Mouse (Mus musculus) embryo, embryonic 11 days (tissue): ENCODE results near the gene Napepld.
"Not testable (repeated sequence)": the region's sequence is repeated elsewhere in the genome, so short reads cannot be mapped to it uniquely, and the experiment has no call there.

Experiments used
- DNase-seq: peaks from one replicate; pipeline ENCODE4 v3.0.0-alpha.2; 2015

Gene Napepld

DNA sequence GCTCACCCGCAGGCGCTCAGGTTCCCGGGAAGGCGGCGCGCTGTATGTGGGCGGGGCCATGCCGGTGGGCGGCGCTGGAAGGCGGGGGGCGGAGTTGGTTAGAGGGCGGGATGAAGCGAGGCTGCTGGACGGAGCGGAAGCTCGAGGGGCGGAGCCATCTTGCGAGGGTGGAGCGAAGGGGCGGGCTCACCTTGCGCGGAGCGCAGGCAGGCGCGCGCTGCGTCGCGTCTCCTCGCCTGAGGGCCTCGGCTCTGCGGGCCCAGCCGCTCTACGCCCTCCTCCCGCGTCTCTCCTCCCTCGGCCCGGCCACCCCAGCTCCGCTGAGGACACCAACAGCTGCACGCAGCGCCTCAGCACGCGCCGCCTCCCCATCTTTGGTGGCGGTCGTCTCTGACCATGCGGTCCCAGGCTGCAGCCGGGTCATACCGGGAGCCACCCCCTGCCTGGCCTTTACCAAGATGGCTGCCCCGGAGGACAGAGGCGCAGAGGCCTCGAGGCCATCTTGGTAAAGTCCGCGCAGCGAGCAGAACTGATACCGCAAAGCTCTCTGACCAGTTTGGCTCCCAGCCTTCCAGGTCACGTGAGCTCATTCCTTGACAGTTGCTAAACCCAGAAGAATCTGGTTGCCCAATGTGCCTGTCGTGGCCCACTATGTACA, at the start of gene Napepld:
Gene Napepld (minus strand): TSS at position 46 of the 658 bp plus-strand sequence.
- peak; percentile 99 for DNase-seq

DNA sequence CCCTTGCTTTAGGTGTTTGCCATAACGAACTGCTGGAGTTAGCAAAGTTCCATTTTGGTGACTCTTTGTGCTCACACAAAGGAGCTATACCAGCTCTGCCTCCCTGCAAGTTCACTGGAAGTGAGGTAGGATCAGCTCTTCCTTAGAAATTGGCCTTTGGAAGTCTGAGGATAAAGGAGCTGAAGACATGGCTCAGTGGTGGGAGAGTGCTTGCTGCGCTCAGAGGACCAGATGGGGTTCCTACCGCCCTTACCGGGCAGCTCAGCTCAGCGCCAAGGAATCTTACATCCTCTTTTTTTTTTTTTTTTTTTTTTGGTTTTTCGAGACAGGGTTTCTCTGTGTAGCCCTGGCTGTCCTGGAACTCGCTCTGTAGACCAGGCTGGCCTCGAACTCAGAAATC, 44.8 kb upstream of the Napepld start:
- no peak for DNase-seq

GRCm38 (mm10) chr5:21744651-21745050, 43.5 kb upstream of the Napepld start:
- no peak for DNase-seq

DNA sequence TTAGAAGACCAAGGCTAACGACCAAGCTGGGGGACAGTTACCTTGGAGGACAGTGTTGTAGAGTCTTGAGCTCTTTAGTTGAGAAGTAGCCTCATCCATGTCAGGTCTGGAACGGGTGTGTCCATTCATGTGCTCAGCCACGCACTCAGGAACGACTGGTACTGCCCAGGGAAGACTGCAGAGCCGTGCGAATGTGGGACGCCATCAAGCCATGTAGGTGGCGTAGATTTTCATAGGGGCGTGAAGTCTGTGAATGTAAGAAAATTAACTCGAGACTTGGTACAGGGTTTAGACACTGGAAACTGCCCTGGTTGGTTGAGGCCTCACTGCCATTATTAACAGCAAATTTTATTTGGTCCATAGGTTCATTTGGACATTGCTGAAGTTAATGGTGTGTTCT, 42.4 kb upstream of the Napepld start:
- DNase-seq, result no peak

DNA sequence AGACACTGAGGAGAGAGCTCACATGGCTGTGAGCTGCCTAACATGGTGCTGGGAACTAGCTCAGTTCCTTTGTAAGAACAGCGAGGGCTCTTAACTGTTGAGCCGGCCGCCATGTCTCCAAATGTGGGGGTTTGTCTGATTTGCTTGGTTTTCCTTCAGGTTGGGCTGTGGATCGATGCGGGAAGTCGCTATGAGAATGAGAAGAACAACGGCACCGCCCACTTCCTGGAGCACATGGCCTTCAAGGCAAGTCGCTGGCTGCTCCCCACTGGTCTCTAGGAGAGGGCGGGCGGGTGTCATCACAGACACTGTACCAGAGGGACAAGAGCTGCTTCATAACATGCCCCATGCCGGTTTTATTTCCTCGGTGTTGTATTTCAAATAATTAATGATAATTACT, 38.7 kb upstream of the Napepld start:
- DNase-seq, result no peak

GRCm38 (mm10) chr5:21739120-21739519, 37.9 kb upstream of the Napepld start:
- DNase-seq, result no peak

GRCm38 (mm10) chr5:21737620-21738019, 36.4 kb upstream of the Napepld start:
- DNase-seq, result no peak

DNA sequence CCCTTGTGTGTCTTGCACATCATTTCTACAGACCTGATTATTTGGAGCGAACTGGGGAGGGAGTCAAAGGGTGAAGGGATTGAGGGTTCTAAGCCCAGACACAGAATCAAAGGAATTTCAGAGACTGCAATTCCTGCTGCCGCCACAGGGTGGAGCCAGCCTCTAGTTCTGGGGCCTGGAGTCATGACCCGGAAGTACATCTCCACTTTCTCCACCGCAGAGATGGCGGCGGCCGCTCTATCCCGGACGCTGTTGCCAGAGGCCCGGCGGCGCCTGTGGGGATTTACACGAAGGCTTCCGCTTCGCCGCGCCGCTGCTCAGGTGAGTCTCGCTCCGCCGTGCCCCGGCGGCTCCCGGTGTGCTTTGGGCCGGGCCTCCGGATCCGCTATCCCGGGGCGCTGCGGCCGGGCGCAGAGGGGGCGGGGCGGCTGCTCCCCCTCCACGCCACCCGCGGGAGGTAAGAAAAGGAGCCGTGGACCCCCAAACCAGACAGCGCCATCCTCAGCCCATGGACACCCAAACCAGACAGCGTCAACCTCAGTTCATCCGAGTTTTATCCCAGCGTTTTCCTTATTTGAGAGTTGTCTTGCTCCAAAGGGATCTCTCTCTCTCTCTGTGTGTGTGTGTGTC, 35.9 kb upstream of the Napepld start, which contains the start of gene Pmpcb:
Gene Pmpcb (plus strand): TSS at position 186 of the 630 bp plus-strand sequence.
- DNase-seq, result peak; percentile 92

DNA sequence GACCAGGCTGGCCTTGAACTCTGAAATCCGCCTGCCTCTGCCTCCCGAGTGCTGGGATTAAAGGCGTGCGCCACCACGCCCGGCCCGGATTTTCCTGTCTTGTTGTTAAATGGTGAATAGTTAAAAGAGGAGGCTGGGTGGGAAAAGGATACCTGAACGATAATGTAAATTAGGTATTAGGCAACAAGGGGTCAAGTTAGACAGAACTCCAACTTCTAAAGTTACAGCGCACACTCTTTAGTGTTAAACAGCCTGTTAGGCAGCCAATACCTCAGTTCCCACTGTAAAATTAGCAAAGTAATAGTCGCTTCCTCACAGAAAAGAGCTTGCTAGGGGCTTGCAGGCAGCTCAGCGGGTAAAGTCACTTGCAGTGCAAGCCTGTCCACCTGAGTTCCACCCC, 34.9 kb upstream of the Napepld start:
- DNase-seq, result no peak

DNA sequence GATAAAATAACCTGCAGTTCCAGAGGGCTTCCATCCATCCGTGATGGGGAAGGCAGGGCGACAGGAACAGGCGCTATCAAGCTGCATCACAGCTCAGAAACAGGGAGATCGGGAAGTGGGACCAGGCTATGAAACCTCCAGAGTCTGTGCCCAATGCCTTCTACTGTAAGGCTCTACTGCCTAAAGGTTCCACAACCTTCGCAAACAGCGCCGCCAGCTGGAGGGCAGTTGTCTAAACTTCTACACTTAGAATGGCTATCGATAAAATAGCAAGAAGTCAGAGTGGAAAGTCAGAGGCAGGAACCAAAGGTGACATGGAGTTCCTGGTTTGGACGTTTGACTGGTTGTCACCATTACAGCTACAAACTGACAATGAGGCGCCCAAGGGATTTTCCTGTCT, 34.4 kb upstream of the Napepld start:
- DNase-seq, result peak; percentile 81

DNA sequence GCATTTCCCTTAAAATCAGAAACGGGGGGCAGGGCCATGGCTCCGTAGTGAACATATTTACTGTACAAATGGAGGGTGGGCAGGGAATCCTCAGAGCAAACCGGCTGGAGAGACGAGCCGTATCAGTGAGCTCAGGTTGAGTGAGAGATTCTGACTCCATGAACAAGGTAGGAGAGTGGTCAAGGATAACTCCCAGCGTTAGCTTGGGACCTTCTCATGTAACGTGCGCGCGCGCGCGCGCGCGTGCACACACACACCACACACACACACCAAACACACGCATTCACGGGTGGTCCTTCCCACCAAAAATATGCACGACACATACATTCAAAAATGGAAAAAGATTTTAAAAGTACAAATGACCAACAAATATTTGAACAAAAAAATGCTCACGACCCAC, 33.9 kb upstream of the Napepld start:
- peak; percentile 18 for DNase-seq

DNA sequence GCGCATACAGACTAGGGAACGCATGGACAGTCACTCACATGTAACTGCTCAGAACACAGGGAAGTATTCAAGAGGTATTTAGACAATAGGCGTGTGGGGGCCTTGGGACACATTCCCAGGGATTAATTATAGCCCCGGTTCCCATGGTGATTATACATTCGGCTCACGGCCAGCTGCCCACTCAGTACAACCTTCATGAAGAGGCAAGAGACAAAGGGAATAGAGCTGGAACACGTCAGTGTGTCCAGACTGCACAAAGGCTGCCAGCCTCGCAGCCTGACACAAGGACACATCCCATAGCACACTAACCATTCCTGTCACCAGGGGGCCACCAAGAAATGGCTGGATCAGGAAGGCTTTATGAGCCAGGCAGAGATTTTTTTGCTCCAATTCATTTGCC, 31.7 kb upstream of the Napepld start:
- peak; percentile 84 for DNase-seq

GRCm38 (mm10) chr5:21732177-21732911, 31.1 kb upstream of the Napepld start:
- peak; percentile 10 for DNase-seq

DNA sequence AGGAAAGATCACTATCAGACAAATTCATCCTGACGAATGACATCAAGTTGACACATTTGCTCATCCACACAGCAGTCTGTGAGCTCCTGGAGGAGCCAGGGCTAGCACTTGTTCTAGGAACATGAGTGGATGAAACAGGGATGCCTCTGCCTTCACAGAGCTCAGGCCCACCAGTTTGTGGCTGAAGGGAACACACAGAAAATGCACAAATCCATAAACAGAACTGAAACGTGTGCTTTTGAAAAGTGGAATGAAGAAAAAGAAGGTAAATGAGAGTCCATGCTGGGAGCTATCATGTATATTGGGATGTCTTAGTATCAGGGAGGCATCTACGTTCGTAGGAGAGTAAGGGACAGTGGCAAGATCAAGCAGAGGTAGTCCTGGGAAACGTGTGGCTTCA, 27.9 kb upstream of the Napepld start:
- DNase-seq, result no peak

DNA sequence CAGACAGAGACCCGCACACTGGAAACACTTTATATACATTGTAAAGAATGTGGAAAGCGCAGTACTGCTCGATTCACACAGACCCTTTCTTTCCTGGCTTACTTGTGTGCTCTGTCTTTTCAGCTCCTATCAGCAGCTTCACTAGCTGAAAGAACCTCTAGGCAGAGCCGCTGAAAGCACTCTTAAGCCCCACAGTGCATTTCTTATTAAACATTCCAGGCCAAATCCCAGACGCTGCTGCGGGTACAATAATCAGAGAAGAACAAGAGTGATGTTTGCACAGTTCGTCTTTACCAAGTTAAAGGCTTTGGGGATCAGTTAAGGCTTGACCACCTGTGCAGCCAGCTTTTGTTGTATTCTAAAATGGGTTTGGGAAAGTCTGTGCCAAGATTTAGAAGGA, 23.7 kb upstream of the Napepld start:
- peak; percentile 54 for DNase-seq

DNA sequence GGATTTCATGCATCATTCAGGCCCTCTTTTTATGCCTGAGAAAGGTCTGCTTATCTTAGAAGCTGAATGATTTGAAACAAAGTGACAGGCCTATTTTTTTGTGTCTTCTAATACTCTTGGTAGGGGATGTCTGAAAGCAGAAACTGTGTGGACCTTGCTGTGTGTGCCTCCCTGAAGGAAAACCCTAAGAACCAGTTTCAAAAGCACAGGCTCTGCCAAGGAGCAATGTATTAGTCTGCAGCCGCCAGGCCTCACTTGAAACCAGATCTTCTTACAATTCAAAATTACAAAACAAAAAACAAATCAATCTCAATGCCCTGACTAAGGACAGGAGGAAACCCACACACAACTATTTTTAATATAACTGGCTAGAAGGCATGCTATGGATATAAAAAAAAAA, 23.2 kb upstream of the Napepld start:
- DNase-seq, result no peak

- no peak for DNase-seq
Measured at GRCm38 (mm10) chr5:21719209-21719608, 18.0 kb upstream of the Napepld start.

- DNase-seq, result no peak
Measured at GRCm38 (mm10) chr5:21718546-21718945, 17.4 kb upstream of the Napepld start.

- DNase-seq, result no peak
Measured at GRCm38 (mm10) chr5:21717165-21717715, 16.0 kb upstream of the Napepld start.

- no peak for DNase-seq
Measured at GRCm38 (mm10) chr5:21714447-21714846, 13.3 kb upstream of the Napepld start.

- DNase-seq, result no peak
Measured at GRCm38 (mm10) chr5:21712127-21712715, 11.0 kb upstream of the Napepld start.

- DNase-seq, result not testable (repeated sequence)
Measured at GRCm38 (mm10) chr5:21708011-21708410, 6.8 kb upstream of the Napepld start.

GRCm38 (mm10) chr5:21706546-21706945, 5.3 kb upstream of the Napepld start:
- DNase-seq, result no peak
